24 mouse cellular contexts compared by ENCODE assay signal in genomic region chr6:137286376-137286775, GRCm38 (mm10). TPM values are rescaled to one million over a fixed set of nuclear protein-coding genes. Genes with fewer than 3 reads are reported as not detected.
DNase-seq lines count a peak whose midpoint lies in the region; ATAC-seq lines count a peak whose summit lies in the region.
"Had no signal": no experiment of that assay in that cellular context is flagged by ENCODE, and none has a peak within 500 bp of the region (broad histone marks: within the 10 kb centered on the region; RNA-seq: fewer than 3 reads in every experiment).

No protein-coding gene starts in this region.

- H3K36me3 ChIP-seq in midbrain, embryonic 11.5 days (ENCODE audit: control insufficient read depth, insufficient read depth, low read length): no peaks in the 10 kb centered on the region
- no peaks in the 10 kb centered on the region for H3K36me3 ChIP-seq in midbrain, embryonic 15.5 days (replicated peaks)
- H3K36me3 ChIP-seq: embryonic facial prominence, embryonic 13.5 days; embryonic facial prominence, embryonic 15.5 days; forebrain, embryonic 10.5 days; forebrain, embryonic 12.5 days had no signal

- 85% methylated on average over 6 of the region's 6 CpGs for WGBS in midbrain, embryonic 11.5 days
- 92% methylated on average over 6 of the region's 6 CpGs for WGBS in midbrain, embryonic 15.5 days

- H3K27me3 ChIP-seq in midbrain, embryonic 11.5 days (ENCODE audit: control insufficient read depth, insufficient read depth, low read length): no peaks in the 10 kb centered on the region
- no peaks in the 10 kb centered on the region for H3K27me3 ChIP-seq in midbrain, embryonic 15.5 days (replicated peaks)
- H3K27me3 ChIP-seq: embryonic facial prominence, embryonic 13.5 days; embryonic facial prominence, embryonic 15.5 days; forebrain, embryonic 12.5 days had no signal

- peak; percentile 26 for DNase-seq in layer of hippocampus, adult 9-11 months
- no peak for DNase-seq in layer of hippocampus, postnatal 36 days
- DNase-seq in midbrain, embryonic 11.5 days (ENCODE audit: low spot score, missing footprints): peak; percentile 23
- no peak for DNase-seq in urinary bladder, postnatal 25 days (ENCODE audit: low spot score)
- DNase-seq: adrenal gland, adult 2 months; adrenal gland, postnatal 10 days; adrenal gland, postnatal 25 days; cerebellum, adult 11 months; cerebellum, adult 18-20 months; cerebellum, adult 8-10 months; cerebellum, adult 9-11 months; cerebellum, postnatal 14 days; cerebellum, postnatal 36 days; embryo, embryonic 11 days had no signal

- H3K9ac ChIP-seq in midbrain, embryonic 11.5 days (ENCODE audit: low read length): no peak overlapping the region
- no peak overlapping the region for H3K9ac ChIP-seq in midbrain, embryonic 15.5 days
- H3K9ac ChIP-seq: embryonic facial prominence, embryonic 13.5 days; embryonic facial prominence, embryonic 15.5 days; forebrain, embryonic 12.5 days had no signal

- H3K4me2 ChIP-seq in midbrain, embryonic 11.5 days: no peak overlapping the region
- no peak overlapping the region for H3K4me2 ChIP-seq in midbrain, embryonic 15.5 days
- H3K4me2 ChIP-seq: embryonic facial prominence, embryonic 13.5 days; embryonic facial prominence, embryonic 15.5 days; forebrain, embryonic 12.5 days had no signal

- H3K4me3 ChIP-seq in midbrain, embryonic 11.5 days (ENCODE audit: low read depth, low read length): no peak overlapping the region
- no peak overlapping the region for H3K4me3 ChIP-seq in midbrain, embryonic 15.5 days
- H3K4me3 ChIP-seq: embryonic facial prominence, embryonic 13.5 days; embryonic facial prominence, embryonic 15.5 days; erythroblast, embryonic 14.5 days; forebrain, embryonic 10.5 days; forebrain, embryonic 12.5 days had no signal

- no peak overlapping the region for H3K27ac ChIP-seq in midbrain, embryonic 11.5 days (ENCODE audit: low read depth, low read length)
- no peak overlapping the region for H3K27ac ChIP-seq in midbrain, embryonic 15.5 days
- H3K27ac ChIP-seq: embryonic facial prominence, embryonic 13.5 days; embryonic facial prominence, embryonic 15.5 days; forebrain, embryonic 10.5 days; forebrain, embryonic 12.5 days had no signal

- H3K9me3 ChIP-seq in midbrain, embryonic 11.5 days (ENCODE audit: control insufficient read depth, low read length): no peaks in the 10 kb centered on the region
- no peaks in the 10 kb centered on the region for H3K9me3 ChIP-seq in midbrain, embryonic 15.5 days
- H3K9me3 ChIP-seq: embryonic facial prominence, embryonic 13.5 days; embryonic facial prominence, embryonic 15.5 days; forebrain, embryonic 10.5 days; forebrain, embryonic 12.5 days had no signal

- no peaks in the 10 kb centered on the region for H3K4me1 ChIP-seq in midbrain, embryonic 11.5 days (ENCODE audit: control insufficient read depth, insufficient read depth, low read length)
- peaks cover 6% of the 10 kb centered on the region for H3K4me1 ChIP-seq in midbrain, embryonic 15.5 days
- H3K4me1 ChIP-seq: embryonic facial prominence, embryonic 13.5 days; embryonic facial prominence, embryonic 15.5 days; forebrain, embryonic 10.5 days; forebrain, embryonic 12.5 days had no signal

- no peak for ATAC-seq in midbrain, embryonic 11.5 days (ENCODE audit: low FRiP score)
- no peak for ATAC-seq in midbrain, embryonic 15.5 days (replicated peaks)
- ATAC-seq: forebrain, embryonic 14.5 days; forebrain, embryonic 16.5 days had no signal

RNA-seq across cellular contexts. Expression of gene Ptpro, which starts 34.3 kb away (rescaled TPM):
- total RNA-seq in layer of hippocampus, postnatal 36 days (2021): 10 to 100 TPM; 44.4 to 51.1 TPM
- polyA plus RNA-seq in midbrain, embryonic 11.5 days (2014; fragmentation: Nextera tagmentation; extraction: Ambion mirVana): 17.5 and 19.9 TPM in 2 replicates
- polyA plus RNA-seq in midbrain, embryonic 15.5 days (2015; fragmentation: Nextera tagmentation; extraction: Ambion mirVana): 71.4 and 77.0 TPM in 2 replicates
- total RNA-seq: MEL had no signal
- polyA plus RNA-seq: C2C12; erythroblast, embryonic 14.5 days had no signal

Comparison
In these comparisons a context has a peak if more than half of its experiments do, and no peak if none do; other contexts are left out.
1. DNase-seq: peak in layer of hippocampus, adult 9-11 months (single experiment) and midbrain, embryonic 11.5 days (single experiment); none in layer of hippocampus, postnatal 36 days (0 of 2) and urinary bladder, postnatal 25 days (single experiment).